Mouse (Mus musculus): ENCODE results near the gene Emp1. TPM values are rescaled to one million over a fixed set of nuclear protein-coding genes. Genes with fewer than 3 reads are reported as not detected.

Emp1 gene
- total and polyA plus RNA-seq, 3 experiments = 0.22 TPM; not detected in 2

GRCm38 (mm10) chr6:135368230-135368629, 5.9 kb downstream of the Emp1 start:
- Histone ChIP-seq H3K27me3 (ENCODE audit: insufficient read depth, low read length) (no peaks in the 10 kb centered on the region), H3K9me3 (replicated peaks) (peaks cover 31% of the 10 kb centered on the region), H3K36me3 (replicated peaks) (no peaks in the 10 kb centered on the region), H3K4me3 (ENCODE audit: low read depth, low read length) (no peak overlapping the region), H3K4me1 (ENCODE audit: insufficient read depth, low read depth, low read length) (no peaks in the 10 kb centered on the region)
- no peak for ATAC-seq (ENCODE audit: extremely low read depth, insufficient number of reproducible peaks, low FRiP score, poor library complexity, severe bottlenecking)
- TF ChIP-seq POLR2AphosphoS5 (IDR thresholded peaks at IDR 0.05; ENCODE audit: insufficient replicate concordance, low read depth, low read length) (no peak), GATA2 (IDR thresholded peaks at IDR 0.05; ENCODE audit: borderline replicate concordance, low read depth, low read length) (no peak), TAL1 (conservative IDR thresholded peaks at IDR 0.05; ENCODE audit: low read depth, low read length) (no peak), GATA1 (IDR thresholded peaks at IDR 0.05; ENCODE audit: borderline replicate concordance, low read length) (no peak), CTCF (IDR thresholded peaks at IDR 0.05; ENCODE audit: low read depth, low read length) (no peak)
- DNase-seq (ENCODE audit: low spot score) = no peak

GRCm38 (mm10) chr6:135369551-135369968, 7.2 kb downstream of the Emp1 start:
- Histone ChIP-seq H3K4me3 (ENCODE audit: low read depth, low read length) (no peak overlapping the region), H3K27me3 (ENCODE audit: insufficient read depth, low read length) (no peaks in the 10 kb centered on the region), H3K4me1 (ENCODE audit: insufficient read depth, low read depth, low read length) (no peaks in the 10 kb centered on the region), H3K36me3 (replicated peaks) (no peaks in the 10 kb centered on the region), H3K9me3 (replicated peaks) (peaks cover 32% of the 10 kb centered on the region)
- TF ChIP-seq GATA1 (IDR thresholded peaks at IDR 0.05; ENCODE audit: borderline replicate concordance, low read length) (no peak), GATA2 (IDR thresholded peaks at IDR 0.05; ENCODE audit: borderline replicate concordance, low read depth, low read length) (no peak), CTCF (IDR thresholded peaks at IDR 0.05; ENCODE audit: low read depth, low read length) (no peak), POLR2AphosphoS5 (IDR thresholded peaks at IDR 0.05; ENCODE audit: insufficient replicate concordance, low read depth, low read length) (no peak), TAL1 (conservative IDR thresholded peaks at IDR 0.05; ENCODE audit: low read depth, low read length) (no peak)
- ATAC-seq (ENCODE audit: extremely low read depth, insufficient number of reproducible peaks, low FRiP score, poor library complexity, severe bottlenecking) = no peak
- no peak for DNase-seq (ENCODE audit: low spot score)

- no peak for TF ChIP-seq POLR2AphosphoS5 (IDR thresholded peaks at IDR 0.05; ENCODE audit: insufficient replicate concordance, low read depth, low read length)
- TF ChIP-seq CTCF (IDR thresholded peaks at IDR 0.05; ENCODE audit: low read depth, low read length) = no peak
- Histone ChIP-seq H3K4me3 (ENCODE audit: low read depth, low read length) (no peak overlapping the region), H3K36me3 (replicated peaks) (no peaks in the 10 kb centered on the region), H3K27me3 (ENCODE audit: insufficient read depth, low read length) (no peaks in the 10 kb centered on the region), H3K9me3 (replicated peaks) (peaks cover 33% of the 10 kb centered on the region), H3K4me1 (ENCODE audit: insufficient read depth, low read depth, low read length) (no peaks in the 10 kb centered on the region)
- no peak for DNase-seq (ENCODE audit: low spot score)
- ATAC-seq (ENCODE audit: extremely low read depth, insufficient number of reproducible peaks, low FRiP score, poor library complexity, severe bottlenecking) = no peak
These were observed 8.6 kb downstream of the Emp1 start for GRCm38 (mm10) chr6:135370954-135371353.

- TF ChIP-seq GATA1 (IDR thresholded peaks at IDR 0.05; ENCODE audit: borderline replicate concordance, low read length) = no peak
- no peak for TF ChIP-seq CTCF (IDR thresholded peaks at IDR 0.05; ENCODE audit: low read depth, low read length)
- no peak for TF ChIP-seq GATA2 (IDR thresholded peaks at IDR 0.05; ENCODE audit: borderline replicate concordance, low read depth, low read length)
- no peak for TF ChIP-seq POLR2AphosphoS5 (IDR thresholded peaks at IDR 0.05; ENCODE audit: insufficient replicate concordance, low read depth, low read length)
- TF ChIP-seq TAL1 (conservative IDR thresholded peaks at IDR 0.05; ENCODE audit: low read depth, low read length) = no peak
- DNase-seq (ENCODE audit: low spot score) = no peak
- Histone ChIP-seq H3K4me1 (ENCODE audit: insufficient read depth, low read depth, low read length) (no peaks in the 10 kb centered on the region), H3K27me3 (ENCODE audit: insufficient read depth, low read length) (no peaks in the 10 kb centered on the region), H3K9me3 (replicated peaks) (peaks cover 30% of the 10 kb centered on the region), H3K36me3 (replicated peaks) (no peaks in the 10 kb centered on the region), H3K4me3 (ENCODE audit: low read depth, low read length) (no peak overlapping the region)
- ATAC-seq (ENCODE audit: extremely low read depth, insufficient number of reproducible peaks, low FRiP score, poor library complexity, severe bottlenecking) = no peak
These were observed 11.0 kb downstream of the Emp1 start for GRCm38 (mm10) chr6:135373357-135373756.

- Histone ChIP-seq H3K9me3 (replicated peaks) (peaks cover 31% of the 10 kb centered on the region), H3K4me1 (ENCODE audit: insufficient read depth, low read depth, low read length) (no peaks in the 10 kb centered on the region), H3K4me3 (ENCODE audit: low read depth, low read length) (no peak overlapping the region), H3K27me3 (ENCODE audit: insufficient read depth, low read length) (no peaks in the 10 kb centered on the region), H3K36me3 (replicated peaks) (no peaks in the 10 kb centered on the region)
- TF ChIP-seq GATA2 (IDR thresholded peaks at IDR 0.05; ENCODE audit: borderline replicate concordance, low read depth, low read length) = no peak
- TF ChIP-seq POLR2AphosphoS5 (IDR thresholded peaks at IDR 0.05; ENCODE audit: insufficient replicate concordance, low read depth, low read length) = no peak
- TF ChIP-seq CTCF (IDR thresholded peaks at IDR 0.05; ENCODE audit: low read depth, low read length) = no peak
- no peak for TF ChIP-seq GATA1 (IDR thresholded peaks at IDR 0.05; ENCODE audit: borderline replicate concordance, low read length)
- TF ChIP-seq TAL1 (conservative IDR thresholded peaks at IDR 0.05; ENCODE audit: low read depth, low read length) = no peak
- DNase-seq (ENCODE audit: low spot score) = no peak
- ATAC-seq (ENCODE audit: extremely low read depth, insufficient number of reproducible peaks, low FRiP score, poor library complexity, severe bottlenecking) = no peak
These were observed 13.5 kb downstream of the Emp1 start for GRCm38 (mm10) chr6:135375818-135376217.

GRCm38 (mm10) chr6:135376248-135376647, 13.9 kb downstream of the Emp1 start:
- ATAC-seq (ENCODE audit: extremely low read depth, insufficient number of reproducible peaks, low FRiP score, poor library complexity, severe bottlenecking) (no peak), DNase-seq (ENCODE audit: low spot score) (no peak)
- Histone ChIP-seq H3K4me3 (ENCODE audit: low read depth, low read length) (no peak overlapping the region), H3K36me3 (replicated peaks) (no peaks in the 10 kb centered on the region), H3K4me1 (ENCODE audit: insufficient read depth, low read depth, low read length) (no peaks in the 10 kb centered on the region), H3K9me3 (replicated peaks) (peaks cover 30% of the 10 kb centered on the region), H3K27me3 (ENCODE audit: insufficient read depth, low read length) (no peaks in the 10 kb centered on the region)
- no peak for TF ChIP-seq POLR2AphosphoS5 (IDR thresholded peaks at IDR 0.05; ENCODE audit: insufficient replicate concordance, low read depth, low read length)
- no peak for TF ChIP-seq GATA1 (IDR thresholded peaks at IDR 0.05; ENCODE audit: borderline replicate concordance, low read length)
- TF ChIP-seq TAL1 (conservative IDR thresholded peaks at IDR 0.05; ENCODE audit: low read depth, low read length) = no peak
- TF ChIP-seq GATA2 (IDR thresholded peaks at IDR 0.05; ENCODE audit: borderline replicate concordance, low read depth, low read length) = no peak
- no peak for TF ChIP-seq CTCF (IDR thresholded peaks at IDR 0.05; ENCODE audit: low read depth, low read length)
